Mouse (Mus musculus) liver, embryonic 15.5 days (tissue): Measurements from ENCODE around the gene Smox. TPM values are rescaled to one million over a fixed set of nuclear protein-coding genes. Genes with fewer than 3 reads are reported as not detected.

ENCODE experiments used
- ATAC-seq: fragments of 200-750 bp; cut with Nextera tagmentation; 2 replicates; pipeline ENCODE4 v1.8.0; 2017; ENCODE audit warnings: moderate number of reproducible peaks, mild to moderate bottlenecking, moderate library complexity; ENCODE audit not compliant: insufficient read depth
- H3K27ac ChIP-seq: fragments of 300-500 bp; sonication (generic); replicated peaks from 2 replicates; pipeline ENCODE4 v1.5.1; 2015; ENCODE audit warnings: mild to moderate bottlenecking, inconsistent platforms
- H3K27me3 ChIP-seq: fragments of 300-500 bp; sonication (generic); 2 replicates; pipeline ENCODE4 v1.6.1; 2015; ENCODE audit warnings: mild to moderate bottlenecking, inconsistent platforms
- H3K36me3 ChIP-seq: fragments of 300-500 bp; sonication (generic); replicated peaks from 2 replicates; pipeline ENCODE4 v1.6.1; 2015; ENCODE audit warnings: moderate library complexity, mild to moderate bottlenecking, inconsistent platforms
- H3K4me1 ChIP-seq: fragments of 300-500 bp; sonication (generic); replicated peaks from 2 replicates; pipeline ENCODE4 v1.6.1; 2015; ENCODE audit warnings: inconsistent platforms
- H3K4me2 ChIP-seq: fragments of 300-500 bp; sonication (generic); 2 replicates; pipeline ENCODE4 v1.6.1; 2015; ENCODE audit warnings: moderate library complexity, mild to moderate bottlenecking, inconsistent platforms
- H3K4me3 ChIP-seq: fragments of 300-500 bp; sonication (generic); replicated peaks from 2 replicates; pipeline ENCODE4 v1.5.1; 2015; ENCODE audit warnings: mild to moderate bottlenecking, inconsistent platforms
- H3K9ac ChIP-seq: fragments of 300-500 bp; sonication (generic); 2 replicates; pipeline ENCODE4 v1.6.1; 2015; ENCODE audit warnings: moderate library complexity, mild to moderate bottlenecking, inconsistent platforms
- H3K9me3 ChIP-seq: fragments of 300-500 bp; sonication (generic); replicated peaks from 2 replicates; pipeline ENCODE4 v1.6.1; 2016; ENCODE audit warnings: inconsistent platforms
- WGBS: fragments of 180-500 bp; shearing (Covaris S2); methylation state at CpG from one replicate; pipeline ENCODE4 v1.1.7; 2015; ENCODE audit warnings: mixed read lengths; ENCODE audit not compliant: insufficient replicate concordance; 5-methylcytosine and 5-hydroxymethylcytosine counted together
- polyA plus RNA-seq: library from polyadenylated mRNA; unstranded; fragments of >200 nt; fragmentation: Nextera tagmentation; extraction: Ambion mirVana; gene quantifications from 2 replicates; pipeline ENCODE4 v1.2.1, GENCODE M21; 2015

The Smox gene
- 106 and 117 TPM in 2 replicates for polyA plus RNA-seq

DNA sequence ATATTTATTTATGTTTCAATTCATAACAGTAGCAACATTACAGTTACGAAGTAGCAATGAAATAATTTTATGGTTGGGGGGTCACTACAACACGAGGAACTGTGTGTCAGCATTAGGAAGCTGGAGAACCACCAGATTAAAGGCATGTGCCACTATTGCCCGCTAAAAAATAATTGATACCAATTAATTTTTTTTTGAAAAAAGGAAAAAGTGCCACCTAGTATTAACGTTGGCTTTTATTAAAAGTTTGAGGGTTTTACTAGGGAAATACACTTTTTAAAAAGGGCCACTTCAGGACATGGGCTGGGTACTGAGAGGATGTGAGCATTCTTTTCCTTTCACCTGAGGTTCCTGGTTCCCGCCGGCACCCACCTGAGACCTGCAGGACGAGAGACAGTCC lies at the start of gene Smox:
Gene Smox (plus strand): TSS at position 301 of the 400 bp plus-strand sequence.
- Histone ChIP-seq H3K36me3 (no peaks in the 10 kb centered on the region), H3K4me3 (peak within 1 kb of the TSS; percentile 91), H3K9me3 (no peaks in the 10 kb centered on the region), H3K27me3 (peaks cover 8% of the 10 kb centered on the region), H3K27ac (peak within 1 kb of the TSS; percentile 93), H3K4me2 (peak within 1 kb of the TSS; percentile 86), H3K4me1 (peaks cover 63% of the 10 kb centered on the region), H3K9ac (peak within 1 kb of the TSS; percentile 98)
- no peak for ATAC-seq
- WGBS, result 18% methylated on average over 7 of the region's 7 CpGs

DNA sequence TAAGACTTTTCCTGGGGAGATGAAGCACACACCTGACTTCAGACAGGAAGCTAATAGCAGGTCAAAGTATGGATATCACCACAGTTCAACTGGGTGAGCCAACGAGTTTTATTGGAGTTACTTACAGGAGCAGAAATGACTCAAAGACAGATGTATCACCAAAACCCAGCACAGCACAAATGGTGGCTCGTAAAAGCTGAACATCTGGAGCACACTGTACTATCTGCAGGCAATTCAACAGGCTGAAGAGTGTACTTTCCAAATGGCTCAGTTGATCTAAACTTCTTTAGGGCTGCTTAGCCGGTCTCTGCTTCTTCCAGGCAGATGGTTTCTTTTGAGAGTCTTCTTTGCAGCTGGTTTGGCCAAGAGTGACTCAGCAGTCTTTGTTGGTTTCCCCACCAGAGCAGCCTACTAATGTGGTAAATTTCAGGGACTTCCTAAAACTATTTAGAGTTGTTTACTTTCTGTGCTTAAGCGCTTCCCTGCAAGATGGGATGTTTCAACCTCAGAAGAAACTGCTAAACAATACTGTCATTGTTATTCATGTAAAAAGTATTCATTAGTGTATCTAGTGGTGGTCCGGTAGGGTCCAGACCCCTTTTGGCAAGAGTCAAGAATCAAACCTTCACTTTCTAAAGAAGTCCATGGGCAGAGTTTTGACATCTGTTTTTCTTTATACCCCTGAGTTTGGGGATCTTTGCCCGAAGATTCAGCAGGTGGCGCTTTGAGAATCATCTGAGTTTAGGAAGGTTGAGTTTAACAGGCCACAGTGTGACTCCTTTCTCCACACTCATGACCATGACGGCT lies 48.0 kb upstream of the Smox start:
- Histone ChIP-seq H3K9me3 (no peaks in the 10 kb centered on the region), H3K27me3 (no peaks in the 10 kb centered on the region), H3K4me3 (no peak overlapping the region), H3K4me2 (no peak overlapping the region), H3K4me1 (peaks cover 14% of the 10 kb centered on the region), H3K36me3 (no peaks in the 10 kb centered on the region), H3K27ac (no peak overlapping the region), H3K9ac (no peak overlapping the region)
- WGBS, result 66% methylated on average over 8 of the region's 8 CpGs
- ATAC-seq, result no peak

DNA sequence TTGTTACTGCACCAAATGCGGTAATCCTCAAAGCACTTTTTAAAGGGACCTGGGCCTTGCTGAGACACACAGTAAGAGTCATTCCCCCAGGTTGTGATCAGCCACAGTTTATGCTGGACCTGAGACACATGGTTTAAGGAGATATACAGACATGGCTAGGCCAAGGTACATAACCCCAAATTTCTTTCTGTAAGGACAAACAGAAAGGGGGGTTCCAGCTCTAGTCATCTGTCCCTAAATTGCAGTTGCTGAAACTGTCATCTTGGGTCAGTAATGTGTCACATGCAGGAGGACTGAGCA lies 47.5 kb upstream of the Smox start:
- H3K4me3 ChIP-seq, result no peak overlapping the region
- no peak overlapping the region for H3K4me2 ChIP-seq
- no peak for ATAC-seq
- no peaks in the 10 kb centered on the region for H3K27me3 ChIP-seq
- 76% methylated on average over 1 of the region's 1 CpGs for WGBS
- no peak overlapping the region for H3K27ac ChIP-seq
- H3K9ac ChIP-seq, result no peak overlapping the region
- H3K4me1 ChIP-seq, result peaks cover 14% of the 10 kb centered on the region
- no peaks in the 10 kb centered on the region for H3K9me3 ChIP-seq
- H3K36me3 ChIP-seq, result no peaks in the 10 kb centered on the region

DNA sequence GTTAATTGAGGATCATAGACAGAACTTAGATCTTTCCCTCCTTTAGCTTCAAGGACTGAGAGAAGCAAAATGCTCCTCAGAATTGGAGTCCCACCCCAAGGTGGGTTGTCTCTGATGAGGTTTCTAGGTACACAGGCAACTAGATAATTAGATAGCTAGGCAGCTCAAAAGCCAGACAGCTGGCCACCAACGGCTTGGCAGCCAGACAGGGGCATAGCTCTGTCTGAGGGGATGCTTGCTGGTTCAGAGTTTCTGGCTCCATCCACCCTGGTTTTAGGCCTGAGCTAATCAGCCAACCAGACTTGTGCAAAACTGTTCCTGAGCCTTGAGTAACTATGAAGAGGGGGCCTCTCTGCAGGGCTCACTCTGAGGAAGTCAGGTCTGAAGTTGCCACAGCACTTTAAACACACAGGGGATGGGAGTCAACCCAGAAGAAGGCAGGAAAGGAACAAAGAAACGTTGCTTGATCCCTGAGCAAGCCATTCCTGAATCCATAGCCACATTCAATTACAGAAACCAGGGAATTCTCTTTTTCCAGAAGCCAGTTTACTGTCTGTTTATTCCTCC lies 44.8 kb upstream of the Smox start:
- Histone ChIP-seq H3K9me3 (no peaks in the 10 kb centered on the region), H3K36me3 (no peaks in the 10 kb centered on the region), H3K9ac (no peak overlapping the region), H3K4me1 (peaks cover 14% of the 10 kb centered on the region), H3K4me3 (no peak overlapping the region), H3K27me3 (no peaks in the 10 kb centered on the region), H3K4me2 (no peak overlapping the region), H3K27ac (no peak overlapping the region)
- 28% methylated on average over 2 of the region's 2 CpGs for WGBS
- ATAC-seq, result no peak

DNA sequence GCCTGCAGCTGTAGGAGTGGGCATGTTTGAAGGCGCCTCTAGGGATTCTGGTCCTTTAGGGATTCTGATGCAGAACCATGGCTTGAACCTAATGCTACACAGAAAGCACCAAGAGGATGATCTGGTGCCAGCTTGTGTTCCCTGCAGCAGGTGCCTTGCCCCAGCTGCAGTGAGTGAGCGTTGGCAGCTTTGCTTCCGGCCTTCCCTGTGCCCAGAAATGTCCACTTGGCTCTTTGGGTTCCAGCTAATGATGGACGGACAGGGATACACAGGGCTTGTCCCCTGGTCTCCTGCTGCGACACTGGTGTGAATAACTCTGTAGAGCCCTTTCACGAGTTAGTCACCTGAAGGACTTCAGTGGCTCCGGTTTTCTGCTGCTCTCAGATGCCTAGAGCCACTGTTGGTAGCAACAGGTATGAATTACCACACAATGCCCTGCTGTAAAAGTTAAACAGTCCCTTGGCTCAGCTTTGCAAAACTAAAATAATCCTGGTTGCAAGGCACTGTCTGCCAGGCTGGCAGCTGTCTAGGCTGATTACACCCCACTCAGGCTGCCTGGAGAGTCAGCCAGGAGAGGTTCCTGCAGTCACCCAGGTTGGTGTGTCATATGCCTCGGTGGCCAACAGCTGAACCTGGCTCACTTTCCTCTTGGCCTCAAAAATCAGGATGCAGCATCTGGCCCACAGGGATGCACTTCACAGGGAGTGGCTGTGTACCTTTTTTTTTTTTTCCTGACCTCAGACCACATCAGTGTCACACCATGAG lies 43.5 kb upstream of the Smox start:
- WGBS, result 64% methylated on average over 8 of the region's 8 CpGs
- Histone ChIP-seq H3K9ac (no peak overlapping the region), H3K4me2 (no peak overlapping the region), H3K27me3 (no peaks in the 10 kb centered on the region), H3K9me3 (no peaks in the 10 kb centered on the region), H3K4me3 (no peak overlapping the region), H3K36me3 (no peaks in the 10 kb centered on the region), H3K27ac (no peak overlapping the region), H3K4me1 (peaks cover 19% of the 10 kb centered on the region)
- ATAC-seq, result no peak

DNA sequence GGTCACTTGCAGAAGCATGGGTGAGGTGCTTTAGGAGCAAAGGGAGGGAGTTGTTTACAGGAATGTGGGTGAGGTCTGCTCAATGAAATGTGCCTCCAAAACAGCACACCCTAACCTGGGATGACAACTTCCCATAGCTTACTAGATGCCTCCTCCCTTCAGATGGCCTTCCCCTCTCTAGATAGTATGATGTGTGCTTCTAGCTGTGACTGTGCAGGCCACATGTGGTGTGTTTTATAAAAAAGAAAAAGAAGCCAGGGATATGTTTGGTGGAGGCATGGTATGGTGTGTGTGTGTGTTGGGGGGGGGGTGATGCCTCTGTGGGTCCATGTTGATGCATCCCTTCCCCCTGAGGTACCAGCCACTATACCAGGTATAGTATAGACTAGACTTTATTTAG lies 42.9 kb upstream of the Smox start:
- Histone ChIP-seq H3K27ac (no peak overlapping the region), H3K36me3 (no peaks in the 10 kb centered on the region), H3K4me2 (no peak overlapping the region), H3K9ac (no peak overlapping the region), H3K4me3 (no peak overlapping the region), H3K4me1 (peaks cover 18% of the 10 kb centered on the region), H3K27me3 (no peaks in the 10 kb centered on the region), H3K9me3 (no peaks in the 10 kb centered on the region)
- no peak for ATAC-seq

DNA sequence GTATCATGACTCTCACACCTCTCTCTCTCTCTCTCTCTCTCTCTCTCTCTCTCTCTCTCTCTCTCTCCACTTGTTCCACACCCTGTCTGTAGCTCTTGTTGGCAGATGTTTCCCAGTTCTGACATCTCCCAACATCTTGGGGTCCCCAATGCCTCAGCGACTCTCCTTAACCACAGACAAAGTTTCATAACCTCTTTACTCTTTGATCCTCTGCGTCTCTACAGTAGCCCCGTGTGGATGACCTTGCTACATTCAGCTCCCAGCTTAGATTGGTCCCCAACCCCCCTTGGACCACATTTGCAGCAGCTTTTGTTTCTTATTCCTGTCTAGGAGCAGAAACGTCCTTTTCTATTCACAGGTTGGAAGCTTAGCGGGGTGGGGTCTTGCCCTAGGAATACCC lies 41.6 kb upstream of the Smox start:
- H3K4me1 ChIP-seq, result peaks cover 29% of the 10 kb centered on the region
- no peaks in the 10 kb centered on the region for H3K9me3 ChIP-seq
- no peaks in the 10 kb centered on the region for H3K27me3 ChIP-seq
- WGBS, result 46% methylated on average over 5 of the region's 5 CpGs
- H3K36me3 ChIP-seq, result no peaks in the 10 kb centered on the region
- H3K4me2 ChIP-seq, result no peak overlapping the region
- no peak overlapping the region for H3K9ac ChIP-seq
- no peak for ATAC-seq
- no peak overlapping the region for H3K27ac ChIP-seq
- H3K4me3 ChIP-seq, result no peak overlapping the region

DNA sequence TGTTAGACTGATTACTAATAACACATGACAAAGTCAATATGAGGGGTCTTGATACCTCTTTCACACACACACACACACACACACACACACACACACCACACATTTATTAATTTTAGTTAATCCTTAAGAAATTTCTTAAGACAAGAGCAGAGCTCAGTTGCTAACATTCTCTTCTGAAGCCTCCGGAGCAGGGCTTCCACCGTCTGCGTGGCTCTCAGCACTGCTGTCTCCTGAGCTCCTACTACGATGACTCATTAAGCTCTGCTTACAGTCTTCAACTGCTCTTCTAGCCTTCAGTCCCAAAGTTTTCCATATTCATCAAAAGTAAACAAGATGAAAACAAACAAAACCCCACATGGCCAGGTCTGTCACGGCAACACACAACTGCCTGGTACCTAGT lies 40.8 kb upstream of the Smox start:
- H3K27ac ChIP-seq, result no peak overlapping the region
- no peaks in the 10 kb centered on the region for H3K27me3 ChIP-seq
- H3K4me3 ChIP-seq, result no peak overlapping the region
- 85% methylated on average over 5 of the region's 5 CpGs for WGBS
- H3K9ac ChIP-seq, result no peak overlapping the region
- ATAC-seq, result no peak
- no peak overlapping the region for H3K4me2 ChIP-seq
- H3K36me3 ChIP-seq, result no peaks in the 10 kb centered on the region
- peaks cover 33% of the 10 kb centered on the region for H3K4me1 ChIP-seq
- no peaks in the 10 kb centered on the region for H3K9me3 ChIP-seq

DNA sequence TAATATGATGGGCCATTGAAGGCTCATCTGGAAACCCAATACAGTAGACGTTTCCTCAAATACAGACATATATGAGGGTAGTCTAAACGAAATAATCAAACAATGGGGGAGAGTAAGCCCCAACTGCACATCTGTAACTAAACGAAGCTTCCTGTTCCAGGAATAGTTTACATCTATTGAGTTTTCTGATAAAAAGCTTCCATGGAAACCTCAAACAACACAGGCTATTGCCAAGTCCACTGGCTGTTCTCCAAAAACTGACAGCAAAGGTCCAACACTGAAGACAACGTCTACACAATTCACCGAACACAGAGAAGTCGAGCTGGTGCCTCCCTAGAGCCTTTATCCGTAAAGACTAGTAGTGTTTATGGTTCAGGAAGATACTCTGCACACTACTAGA lies 33.6 kb upstream of the Smox start:
- 65% methylated on average over 7 of the region's 7 CpGs for WGBS
- no peak for ATAC-seq

GRCm38 (mm10) chr2:131460946-131461682 lies 30.2 kb upstream of the Smox start:
- 48% methylated on average over 9 of the region's 9 CpGs for WGBS
- H3K4me3 ChIP-seq, result no peak overlapping the region
- no peak overlapping the region for H3K4me2 ChIP-seq
- H3K36me3 ChIP-seq, result no peaks in the 10 kb centered on the region
- ATAC-seq, result no peak
- no peaks in the 10 kb centered on the region for H3K9me3 ChIP-seq
- H3K9ac ChIP-seq, result no peak overlapping the region
- no peak overlapping the region for H3K27ac ChIP-seq
- H3K27me3 ChIP-seq, result no peaks in the 10 kb centered on the region
- no peaks in the 10 kb centered on the region for H3K4me1 ChIP-seq

More for the DNA sequence above, 33.6 kb upstream of the Smox start:
- Histone ChIP-seq H3K9me3 (no peaks in the 10 kb centered on the region), H3K4me2 (no peak overlapping the region), H3K4me1 (peaks cover 19% of the 10 kb centered on the region), H3K9ac (no peak overlapping the region), H3K36me3 (no peaks in the 10 kb centered on the region), H3K27me3 (no peaks in the 10 kb centered on the region), H3K4me3 (no peak overlapping the region), H3K27ac (no peak overlapping the region)

- Histone ChIP-seq H3K27me3 (no peaks in the 10 kb centered on the region), H3K4me2 (no peak overlapping the region), H3K4me3 (no peak overlapping the region), H3K27ac (no peak overlapping the region), H3K9ac (no peak overlapping the region), H3K36me3 (no peaks in the 10 kb centered on the region), H3K9me3 (no peaks in the 10 kb centered on the region), H3K4me1 (no peaks in the 10 kb centered on the region)
- 67% methylated on average over 4 of the region's 4 CpGs for WGBS
- ATAC-seq, result no peak
These were observed 28.3 kb upstream of the Smox start for GRCm38 (mm10) chr2:131462991-131463390.
